25 mouse cellular contexts compared by ENCODE assay signal in genomic region chr10:63402731-63403504, GRCm38 (mm10). TPM values are rescaled to one million over a fixed set of nuclear protein-coding genes. Genes with fewer than 3 reads are reported as not detected.
DNase-seq lines count a peak whose midpoint lies in the region; ATAC-seq and TF ChIP-seq lines count a peak whose summit lies in the region.
"Had no signal": no experiment of that assay in that cellular context is flagged by ENCODE, and none has a peak within 500 bp of the region (broad histone marks: within the 10 kb centered on the region; RNA-seq: fewer than 3 reads in every experiment).

No protein-coding gene starts in this region.

- H3K4me3 ChIP-seq in kidney, adult 2 months (ENCODE audit: insufficient read depth, low read depth, low read length), result no peak overlapping the region
- no peak overlapping the region for H3K4me3 ChIP-seq in kidney, embryonic 15.5 days (replicated peaks)
- H3K4me3 ChIP-seq in liver, embryonic 16.5 days (ENCODE audit: low read depth, low read length), result no peak overlapping the region
- H3K4me3 ChIP-seq: embryonic facial prominence, embryonic 15.5 days; forebrain, embryonic 10.5 days; gastrocnemius, adult 2 months; heart, embryonic 13.5 days; hindbrain, embryonic 13.5 days; limb, embryonic 12.5 days; midbrain, embryonic 15.5 days; neural tube, embryonic 15.5 days had no signal

- H3K9ac ChIP-seq in kidney, embryonic 15.5 days, result no peak overlapping the region
- H3K9ac ChIP-seq in liver, embryonic 16.5 days (ENCODE audit: low read depth, low read length), result no peak overlapping the region
- H3K9ac ChIP-seq: embryonic facial prominence, embryonic 15.5 days; heart, embryonic 13.5 days; hindbrain, embryonic 13.5 days; limb, embryonic 12.5 days; lung, embryonic 14.5 days; midbrain, embryonic 15.5 days; neural tube, embryonic 15.5 days had no signal

- H3K27me3 ChIP-seq in kidney, adult 2 months (replicated peaks; ENCODE audit: control insufficient read depth, insufficient read depth, low read length), result no peaks in the 10 kb centered on the region
- no peaks in the 10 kb centered on the region for H3K27me3 ChIP-seq in kidney, embryonic 15.5 days
- no peaks in the 10 kb centered on the region for H3K27me3 ChIP-seq in liver, embryonic 16.5 days (ENCODE audit: control insufficient read depth, insufficient read depth, low read depth, low read length)
- H3K27me3 ChIP-seq: embryonic facial prominence, embryonic 15.5 days; heart, embryonic 13.5 days; hindbrain, embryonic 13.5 days; limb, embryonic 12.5 days; midbrain, embryonic 15.5 days; neural tube, embryonic 15.5 days had no signal

- no peak for TF ChIP-seq CTCF in kidney, adult 2 months (conservative IDR thresholded peaks at IDR 0.05; ENCODE audit: insufficient read depth, insufficient read length, low read depth, low read length)

- peaks cover 15% of the 10 kb centered on the region; the same call in 1 of the 2 replicates for H3K4me1 ChIP-seq in kidney, adult 2 months (ENCODE audit: control insufficient read depth, insufficient read depth, low read length)
- no peaks in the 10 kb centered on the region for H3K4me1 ChIP-seq in kidney, embryonic 15.5 days
- no peaks in the 10 kb centered on the region for H3K4me1 ChIP-seq in liver, embryonic 16.5 days (ENCODE audit: control insufficient read depth, low read depth, low read length)
- H3K4me1 ChIP-seq: embryonic facial prominence, embryonic 15.5 days; forebrain, embryonic 10.5 days; heart, embryonic 13.5 days; hindbrain, embryonic 13.5 days; limb, embryonic 12.5 days; midbrain, embryonic 15.5 days; neural tube, embryonic 15.5 days had no signal

- no peaks in the 10 kb centered on the region for H3K9me3 ChIP-seq in kidney, embryonic 15.5 days (replicated peaks)
- H3K9me3 ChIP-seq in liver, embryonic 16.5 days (replicated peaks; ENCODE audit: control insufficient read depth, low read length), result no peaks in the 10 kb centered on the region
- H3K9me3 ChIP-seq: embryonic facial prominence, embryonic 15.5 days; forebrain, embryonic 10.5 days; heart, embryonic 13.5 days; hindbrain, embryonic 13.5 days; limb, embryonic 12.5 days; midbrain, embryonic 15.5 days; neural tube, embryonic 15.5 days had no signal

- peak; percentile 88 for DNase-seq in kidney, adult 2 months
- peak; percentile 56 for DNase-seq in cerebellum, adult 11-12 months
- DNase-seq in cerebellum, adult 9-11 months, result peak; percentile 66
- DNase-seq: B cell, adult 2 months; embryo, embryonic 11 days; gastrocnemius, adult 2 months; lung, embryonic 14.5 days; lung, postnatal 36 days; thymus, postnatal 25 days had no signal

- WGBS in kidney, adult 2 months, result 39% methylated on average over 5 of the region's 5 CpGs
- 74% methylated on average over 5 of the region's 5 CpGs for WGBS in kidney, embryonic 15.5 days
- WGBS in liver, embryonic 16.5 days (ENCODE audit: insufficient replicate concordance), result 70% methylated on average over 5 of the region's 5 CpGs

- H3K36me3 ChIP-seq in kidney, adult 2 months (ENCODE audit: control insufficient read depth, insufficient read depth, low read length), result peaks cover 11% of the 10 kb centered on the region
- no peaks in the 10 kb centered on the region for H3K36me3 ChIP-seq in kidney, embryonic 15.5 days
- H3K36me3 ChIP-seq in liver, embryonic 16.5 days (ENCODE audit: control insufficient read depth, insufficient read depth), result peaks cover 5% of the 10 kb centered on the region
- H3K36me3 ChIP-seq: embryonic facial prominence, embryonic 15.5 days; forebrain, embryonic 10.5 days; hindbrain, embryonic 13.5 days; limb, embryonic 12.5 days; midbrain, embryonic 15.5 days; neural tube, embryonic 15.5 days had no signal

- TF ChIP-seq POLR2A in kidney, adult 2 months (IDR thresholded peaks at IDR 0.05; ENCODE audit: low read depth, low read length), result no peak

- no peak for ATAC-seq in kidney, embryonic 15.5 days (replicated peaks; ENCODE audit: low FRiP score)
- peak; percentile 51 for ATAC-seq in liver, embryonic 16.5 days (ENCODE audit: low read depth)
- no peak for ATAC-seq in granulocyte monocyte progenitor cell, adult 5-6 weeks (replicated peaks; ENCODE audit: poor library complexity, severe bottlenecking)
- no peak for ATAC-seq in monocyte, adult 5-6 weeks (replicated peaks; ENCODE audit: insufficient number of reproducible peaks, low FRiP score, low TSS enrichment, poor library complexity, severe bottlenecking)
- ATAC-seq: midbrain, embryonic 15.5 days had no signal

- H3K27ac ChIP-seq in kidney, adult 2 months (ENCODE audit: insufficient read depth, low read depth, low read length), result peak overlapping the region; percentile 99
- no peak overlapping the region for H3K27ac ChIP-seq in kidney, embryonic 15.5 days
- H3K27ac ChIP-seq in liver, embryonic 16.5 days (ENCODE audit: low read length), result peak overlapping the region; percentile 41; the same call in 1 of the 2 replicates
- H3K27ac ChIP-seq: embryonic facial prominence, embryonic 15.5 days; forebrain, embryonic 10.5 days; gastrocnemius, adult 2 months; heart, embryonic 13.5 days; hindbrain, embryonic 13.5 days; limb, embryonic 12.5 days; midbrain, embryonic 15.5 days; neural tube, embryonic 15.5 days had no signal

- H3K4me2 ChIP-seq in kidney, embryonic 15.5 days, result no peak overlapping the region
- H3K4me2 ChIP-seq in liver, embryonic 16.5 days (ENCODE audit: low read depth, low read length), result no peak overlapping the region
- H3K4me2 ChIP-seq: embryonic facial prominence, embryonic 15.5 days; heart, embryonic 13.5 days; hindbrain, embryonic 13.5 days; limb, embryonic 12.5 days; lung, embryonic 14.5 days; midbrain, embryonic 15.5 days; neural tube, embryonic 15.5 days had no signal

RNA-seq across cellular contexts. Expression of gene Gm7075, which starts 18.7 kb away (rescaled TPM):
- polyA plus RNA-seq in kidney, adult 2 months (2012; rRNA removed), result not detected in 2 replicates
- not detected in 2 replicates for polyA plus RNA-seq in kidney, embryonic 15.5 days (2015; fragmentation: Nextera tagmentation; extraction: Ambion mirVana)
- not detected in 2 replicates for polyA plus RNA-seq in liver, embryonic 16.5 days (2015; fragmentation: Nextera tagmentation; extraction: Ambion mirVana)
- not detected in 2 replicates for total RNA-seq in granulocyte monocyte progenitor cell, adult 5-6 weeks (2014; fragmentation: Nextera tagmentation)
- total RNA-seq in granulocyte monocyte progenitor cell, adult 5-6 weeks (2017), result not detected in 2 replicates
- not detected in 3 replicates for total RNA-seq in monocyte, adult 5-6 weeks (2017)
- total RNA-seq: gastrocnemius, adult 2 months; heart, postnatal 25 days; layer of hippocampus, postnatal 14 days; megakaryocyte-erythroid progenitor cell, adult 5-6 weeks had no signal
- polyA plus RNA-seq: embryonic facial prominence, embryonic 15.5 days; forebrain, embryonic 10.5 days; gonadal fat pad, adult 2 months; heart, embryonic 13.5 days; hindbrain, embryonic 13.5 days; intestine, embryonic 14.5 days; limb, embryonic 12.5 days; lung, embryonic 14.5 days; midbrain, embryonic 15.5 days; neural tube, embryonic 15.5 days had no signal

RNA-seq across cellular contexts. Expression of gene Dnajc12, which starts 20.7 kb away (rescaled TPM):
- 44.3 and 70.7 TPM in 2 replicates for polyA plus RNA-seq in kidney, adult 2 months (2012; rRNA removed)
- polyA plus RNA-seq in kidney, embryonic 15.5 days (2015; fragmentation: Nextera tagmentation; extraction: Ambion mirVana), result 12.3 and 12.5 TPM in 2 replicates
- polyA plus RNA-seq in liver, embryonic 16.5 days (2015; fragmentation: Nextera tagmentation; extraction: Ambion mirVana), result 17.0 and 19.1 TPM in 2 replicates
- total RNA-seq in granulocyte monocyte progenitor cell, adult 5-6 weeks (2014; fragmentation: Nextera tagmentation), result 8.2 and 12.3 TPM in 2 replicates
- 10.1 and 13.6 TPM in 2 replicates for total RNA-seq in granulocyte monocyte progenitor cell, adult 5-6 weeks (2017)
- 0.53 to 7.0 TPM (median 0.95 TPM) in 3 replicates for total RNA-seq in monocyte, adult 5-6 weeks (2017)

RNA-seq across cellular contexts. Expression of gene Sirt1, which starts 21.4 kb away (rescaled TPM):
- polyA plus RNA-seq in kidney, adult 2 months (2012; rRNA removed), result 3.3 and 4.6 TPM in 2 replicates
- 5.9 and 6.1 TPM in 2 replicates for polyA plus RNA-seq in kidney, embryonic 15.5 days (2015; fragmentation: Nextera tagmentation; extraction: Ambion mirVana)
- 2.4 and 3.1 TPM in 2 replicates for polyA plus RNA-seq in liver, embryonic 16.5 days (2015; fragmentation: Nextera tagmentation; extraction: Ambion mirVana)
- total RNA-seq in granulocyte monocyte progenitor cell, adult 5-6 weeks (2014; fragmentation: Nextera tagmentation), result 20.4 and 31.4 TPM in 2 replicates
- total RNA-seq in granulocyte monocyte progenitor cell, adult 5-6 weeks (2017), result 33.3 and 35.5 TPM in 2 replicates
- 57.4 to 70.4 TPM (median 60.1 TPM) in 3 replicates for total RNA-seq in monocyte, adult 5-6 weeks (2017)

RNA-seq across cellular contexts. Expression of gene Ctnna3, which starts 27.0 kb away (rescaled TPM):
- 0.09 and 0.15 TPM in 2 replicates for polyA plus RNA-seq in kidney, adult 2 months (2012; rRNA removed)
- 0.53 and 0.59 TPM in 2 replicates for polyA plus RNA-seq in kidney, embryonic 15.5 days (2015; fragmentation: Nextera tagmentation; extraction: Ambion mirVana)
- 0.09 and 0.11 TPM in 2 replicates for polyA plus RNA-seq in liver, embryonic 16.5 days (2015; fragmentation: Nextera tagmentation; extraction: Ambion mirVana)
- not detected in 2 replicates for total RNA-seq in granulocyte monocyte progenitor cell, adult 5-6 weeks (2014; fragmentation: Nextera tagmentation)
- total RNA-seq in granulocyte monocyte progenitor cell, adult 5-6 weeks (2017), result not detected in 2 replicates
- not detected in 3 replicates for total RNA-seq in monocyte, adult 5-6 weeks (2017)
- total RNA-seq: megakaryocyte-erythroid progenitor cell, adult 5-6 weeks had no signal
